Mouse (Mus musculus) liver, adult 2 months (tissue): Measurements from ENCODE around the gene Lima1.

Experiments used
- CTCF ChIP-seq: fragments of 200-500 bp; IDR thresholded peaks from 2 replicates; pipeline ENCODE4 v1.5.1; 2011; ENCODE audit warnings: low read depth, low read length, control low read depth
- POLR2A ChIP-seq: fragments of 200-500 bp; IDR thresholded peaks from 2 replicates; pipeline ENCODE4 v1.6.1; 2011; ENCODE audit warnings: low read length, control low read depth; ENCODE audit not compliant: insufficient read depth; ENCODE audit errors: extremely low read depth

DNA sequence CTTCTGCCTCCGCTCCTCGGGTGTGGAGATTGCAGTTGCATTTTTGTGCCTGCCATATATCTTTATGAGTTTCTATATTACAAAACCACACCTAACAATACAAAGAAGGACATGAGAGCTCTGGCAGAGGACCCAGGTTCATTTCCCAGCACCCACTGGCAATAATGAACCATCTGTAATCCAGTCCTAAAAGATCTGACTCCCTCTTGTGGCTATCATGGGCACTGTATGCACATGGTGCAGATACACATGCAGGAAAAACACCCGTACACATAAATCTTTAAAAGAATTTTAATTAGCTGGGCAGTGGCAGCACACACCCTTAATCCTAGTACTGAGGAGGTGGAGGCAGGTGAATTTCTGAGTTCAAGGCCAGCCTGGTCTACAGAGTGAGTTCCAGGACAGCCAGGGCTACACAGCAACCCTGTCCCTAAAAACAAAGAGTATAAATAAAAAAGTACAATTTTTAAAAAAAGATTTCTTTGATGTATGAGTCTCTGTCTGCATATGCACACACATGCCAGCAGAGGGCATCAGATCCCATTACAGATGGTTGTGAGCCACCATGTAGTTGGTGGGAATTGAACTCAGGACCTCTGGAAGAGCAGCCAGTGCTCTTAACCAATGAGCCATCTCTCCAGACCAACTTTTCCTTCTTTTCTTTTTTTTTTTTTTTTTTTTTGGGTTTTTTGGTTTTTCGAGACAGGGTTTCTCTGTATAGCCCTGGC, 146.0 kb downstream of the Lima1 start:
- TF ChIP-seq CTCF (peak; percentile 14; the same call in 1 of the 2 replicates), POLR2A (no peak)
